8 mouse cellular contexts compared by ENCODE assay signal in the genomic region with DNA sequence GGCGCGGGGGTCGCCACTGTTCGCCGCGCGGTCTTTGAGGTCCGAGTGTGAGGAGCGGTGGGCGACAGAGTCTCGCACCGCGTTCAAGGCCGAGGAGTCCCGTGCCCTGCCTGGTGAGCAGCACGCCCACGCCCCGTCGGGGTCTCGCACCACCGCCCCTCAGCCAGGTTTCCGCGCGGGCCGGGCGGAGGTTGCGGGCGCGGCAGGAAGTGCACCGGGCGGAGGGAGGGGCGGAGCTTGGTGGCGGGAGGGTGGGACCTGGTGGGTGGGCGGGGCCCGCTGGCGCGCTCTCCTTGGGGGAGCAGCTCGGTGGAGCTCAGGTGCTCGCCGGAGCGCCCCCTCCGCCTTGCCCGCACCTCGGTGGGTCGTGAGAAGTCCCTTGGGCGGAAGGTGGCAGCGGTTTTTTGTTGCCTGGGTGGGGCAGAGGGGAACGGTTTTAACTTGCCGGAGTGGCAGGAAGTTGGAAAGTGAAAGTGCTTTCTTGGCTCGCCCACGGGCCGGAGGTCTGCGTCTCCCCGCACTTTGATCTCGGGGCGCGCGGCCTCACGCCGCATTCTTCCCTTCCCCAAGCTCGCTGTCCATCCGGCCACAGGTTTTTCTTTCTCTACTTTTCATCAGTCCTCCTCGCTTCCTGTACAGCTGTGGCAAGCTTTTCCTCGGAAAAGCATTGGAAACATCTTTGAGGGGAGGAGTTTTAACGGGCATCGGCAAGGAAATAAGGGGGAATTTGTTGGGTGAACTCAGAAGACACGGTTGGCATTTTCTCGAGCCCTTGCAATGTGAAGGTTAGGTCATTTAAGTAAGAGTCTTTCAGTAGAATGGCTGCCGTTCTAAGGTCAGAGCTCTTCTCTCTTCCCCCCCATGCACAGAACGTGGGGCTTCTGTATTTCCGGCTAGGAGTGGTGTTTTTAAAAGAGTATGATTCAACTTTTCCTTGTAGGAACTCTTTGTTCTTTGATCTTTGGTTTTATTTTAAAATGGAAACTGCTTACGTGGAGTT. TPM values are rescaled to one million over a fixed set of nuclear protein-coding genes. Genes with fewer than 3 reads are reported as not detected.
DNase-seq lines count a peak whose midpoint lies in the region; ATAC-seq and TF ChIP-seq lines count a peak whose summit lies in the region.

No protein-coding gene starts in this region.

- peak; percentile 91 for DNase-seq in CH12.LX (ENCODE audit: extremely low read depth)
- DNase-seq in c-Kit-positive CD71-negative TER-119-negative erythroid progenitor cells, embryonic 14.5 days (ENCODE audit: low read depth) = peak; percentile 73
- peak; percentile 87 for DNase-seq in forebrain, embryonic 10.5 days (ENCODE audit: extremely low spot score, low spot score)
- DNase-seq in kidney, postnatal 36 days = peak; percentile 85 to 93
- peak; percentile 71 to 77 (median 72) for DNase-seq in liver, embryonic 14.5 days (ENCODE audit: low read depth in 3 of 3, low spot score in 3 of 3)
- DNase-seq in neural tube, embryonic 10.5 days (ENCODE audit: extremely low spot score, low spot score) = peak; percentile 90

- no peak for TF ChIP-seq RAD21 in CH12.LX (IDR thresholded peaks at IDR 0.05; ENCODE audit: low read depth, low read length)

- H3K27ac ChIP-seq in CH12.LX (ENCODE audit: insufficient read depth, low read depth) = peak overlapping the region; percentile 98
- H3K27ac ChIP-seq in forebrain, embryonic 10.5 days = peak overlapping the region; percentile 97
- peak overlapping the region; percentile 99 for H3K27ac ChIP-seq in heart, embryonic 16.5 days (ENCODE audit: low read length)
- H3K27ac ChIP-seq in liver, embryonic 14.5 days = peak overlapping the region; percentile 83
- peak overlapping the region; percentile 99 for H3K27ac ChIP-seq in stomach, embryonic 15.5 days

- TF ChIP-seq EP300 in CH12.LX (IDR thresholded peaks at IDR 0.05; ENCODE audit: low read length) = peak; percentile 25; the same call in 1 of the 2 replicates
- 0 out of 2 replicates have a peak, but pooled peaks have one; percentile 22 for TF ChIP-seq EP300 in liver, embryonic 14.5 days (IDR thresholded peaks at IDR 0.05; ENCODE audit: low read depth)

- 1% methylated on average over 72 of the region's 72 CpGs for WGBS in forebrain, embryonic 10.5 days
- WGBS in heart, embryonic 16.5 days = under 1% methylated on average over 67 of the region's 72 CpGs
- WGBS in liver, embryonic 14.5 days (ENCODE audit: insufficient replicate concordance) = under 1% methylated on average over 72 of the region's 72 CpGs
- WGBS in stomach, embryonic 15.5 days = under 1% methylated on average over 65 of the region's 72 CpGs

- peak; percentile 90 for ATAC-seq in heart, embryonic 16.5 days (replicated peaks; ENCODE audit: extremely low read depth, insufficient read depth, low FRiP score)
- ATAC-seq in liver, embryonic 14.5 days (ENCODE audit: insufficient read depth) = peak; percentile 92
- peak; percentile 91 for ATAC-seq in stomach, embryonic 15.5 days (ENCODE audit: insufficient read depth, low FRiP score, low read depth)

- TF ChIP-seq CTCF in CH12.LX (conservative IDR thresholded peaks at IDR 0.05 in 1 of 2, IDR thresholded peaks at IDR 0.05 in 1 of 2; ENCODE audit: low read depth in 2 of 2, low read length in 2 of 2) = peak in 1 of 2 experiments; percentile 10; a peak in 1 of 4 replicates
- TF ChIP-seq CTCF in liver, embryonic 14.5 days (IDR thresholded peaks at IDR 0.05; ENCODE audit: low read depth) = peak; percentile 17; the same call in 1 of the 2 replicates

- TF ChIP-seq POLR2A in CH12.LX (IDR thresholded peaks at IDR 0.05; ENCODE audit: low read depth, low read length) = peak; percentile 66; the same call in 1 of the 2 replicates

- peaks cover 0 to 2% of the 10 kb centered on the region in 2 experiments for H3K36me3 ChIP-seq in CH12.LX (replicated peaks in 1 of 2; ENCODE audit: control insufficient read depth in 1 of 2, insufficient read depth in 1 of 2, low read length in 1 of 2)
- no peaks in the 10 kb centered on the region for H3K36me3 ChIP-seq in forebrain, embryonic 10.5 days (replicated peaks)
- no peaks in the 10 kb centered on the region for H3K36me3 ChIP-seq in heart, embryonic 16.5 days (ENCODE audit: control insufficient read depth, insufficient read depth)
- H3K36me3 ChIP-seq in liver, embryonic 14.5 days (replicated peaks; ENCODE audit: control insufficient read depth, insufficient read depth, low read depth) = no peaks in the 10 kb centered on the region; the same call in 1 of the 2 replicates
- H3K36me3 ChIP-seq in stomach, embryonic 15.5 days = no peaks in the 10 kb centered on the region

- peaks cover 14 to 51% of the 10 kb centered on the region in 2 experiments; a peak in 3 of 4 replicates for H3K4me1 ChIP-seq in CH12.LX (ENCODE audit: control insufficient read depth in 1 of 2, insufficient read depth in 2 of 2)
- peaks cover 26% of the 10 kb centered on the region for H3K4me1 ChIP-seq in forebrain, embryonic 10.5 days
- H3K4me1 ChIP-seq in heart, embryonic 16.5 days (ENCODE audit: control insufficient read depth, insufficient read depth, low read length) = peaks cover 28% of the 10 kb centered on the region
- H3K4me1 ChIP-seq in liver, embryonic 14.5 days (replicated peaks; ENCODE audit: control insufficient read depth in 2 of 2, insufficient read depth in 2 of 2, low read length in 1 of 2) = peaks cover 10 to 17% of the 10 kb centered on the region in 2 experiments
- H3K4me1 ChIP-seq in stomach, embryonic 15.5 days = peaks cover 7% of the 10 kb centered on the region; the same call in 1 of the 2 replicates

- peak overlapping the region; percentile 77 to 88 (median 79) for H3K4me3 ChIP-seq in CH12.LX (replicated peaks in 1 of 3; ENCODE audit: low read depth in 2 of 3, low read length in 2 of 3, poor library complexity in 1 of 3)
- peak overlapping the region; percentile 78 for H3K4me3 ChIP-seq in forebrain, embryonic 10.5 days
- peak overlapping the region; percentile 62 for H3K4me3 ChIP-seq in heart, embryonic 16.5 days (ENCODE audit: low read length)
- H3K4me3 ChIP-seq in liver, embryonic 14.5 days (ENCODE audit: insufficient read depth in 1 of 2, low read depth in 2 of 2, low read length in 2 of 2) = peak overlapping the region; percentile 80 to 84
- peak overlapping the region; percentile 87 for H3K4me3 ChIP-seq in stomach, embryonic 15.5 days (replicated peaks)

- in situ Hi-C loops in CH12.LX (cut with MboI; ENCODE audit: low pct_ligation_motif_present, low pct_unique_long_range_greater_than_20kb, low sequenced_read_pairs) = loop anchor here (5.0 kb wide), 2 partner anchors 34 to 99 kb away; no protein-coding TSS in a partner anchor

- H3K9ac ChIP-seq in CH12.LX (ENCODE audit: insufficient read depth, low read depth) = peak overlapping the region; percentile 95
- H3K9ac ChIP-seq in heart, embryonic 16.5 days (ENCODE audit: low read length) = peak overlapping the region; percentile 96
- peak overlapping the region; percentile 91 for H3K9ac ChIP-seq in liver, embryonic 14.5 days (replicated peaks)
- peak overlapping the region; percentile 89 for H3K9ac ChIP-seq in stomach, embryonic 15.5 days

- no peaks in the 10 kb centered on the region for H3K27me3 ChIP-seq in CH12.LX (replicated peaks)
- H3K27me3 ChIP-seq in forebrain, embryonic 10.5 days (ENCODE audit: poor library complexity, severe bottlenecking) = no peaks in the 10 kb centered on the region
- no peaks in the 10 kb centered on the region for H3K27me3 ChIP-seq in heart, embryonic 16.5 days (ENCODE audit: control insufficient read depth, insufficient read depth, low read length)
- H3K27me3 ChIP-seq in liver, embryonic 14.5 days (ENCODE audit: control insufficient read depth, insufficient read depth, low read length) = no peaks in the 10 kb centered on the region
- H3K27me3 ChIP-seq in stomach, embryonic 15.5 days (replicated peaks) = no peaks in the 10 kb centered on the region

- dilution Hi-C loops in CH12.LX (cut with MboI; ENCODE audit: extremely low pct_ligation_motif_present, extremely low pct_unique_long_range_greater_than_20kb, low sequenced_read_pairs) = no loop called here

- peaks cover 36% of the 10 kb centered on the region for H3K79me2 ChIP-seq in CH12.LX (replicated peaks; ENCODE audit: control insufficient read depth, extremely low read depth, insufficient read depth, poor library complexity, severe bottlenecking)

- H3K9me3 ChIP-seq in CH12.LX (replicated peaks; ENCODE audit: low read length) = no peaks in the 10 kb centered on the region
- H3K9me3 ChIP-seq in forebrain, embryonic 10.5 days = no peaks in the 10 kb centered on the region
- no peaks in the 10 kb centered on the region for H3K9me3 ChIP-seq in heart, embryonic 16.5 days (replicated peaks; ENCODE audit: control insufficient read depth, low read length)
- H3K9me3 ChIP-seq in liver, embryonic 14.5 days (ENCODE audit: control insufficient read depth, low read length) = no peaks in the 10 kb centered on the region
- H3K9me3 ChIP-seq in stomach, embryonic 15.5 days = no peaks in the 10 kb centered on the region

- H3K4me2 ChIP-seq in CH12.LX (ENCODE audit: insufficient read depth, low read depth, poor library complexity, severe bottlenecking) = no peak overlapping the region
- H3K4me2 ChIP-seq in heart, embryonic 16.5 days (ENCODE audit: low read depth, low read length) = peak overlapping the region; percentile 63
- H3K4me2 ChIP-seq in liver, embryonic 14.5 days (ENCODE audit: low read depth) = peak overlapping the region; percentile 86
- H3K4me2 ChIP-seq in stomach, embryonic 15.5 days = peak overlapping the region; percentile 63

RNA-seq across cellular contexts. Expression of a gene that starts 0.7 kb away (rescaled TPM):
- total RNA-seq in CH12.LX (2012; rRNA removed) (18.9 and 21.0 TPM in 2 replicates), CH12.LX (2014; rRNA removed) (12.8 and 16.8 TPM in 2 replicates)
- 16.1 and 17.4 TPM in 2 replicates for polyA plus RNA-seq in CH12.LX (2012; ENCODE audit: insufficient read length, low read depth)
- polyA plus RNA-seq in forebrain, embryonic 10.5 days (2016; fragmentation: Nextera tagmentation; extraction: Ambion mirVana) = 12.0 and 13.8 TPM in 2 replicates
- polyA plus RNA-seq in heart, embryonic 16.5 days (2015; fragmentation: Nextera tagmentation; extraction: Ambion mirVana) = 17.5 and 17.8 TPM in 2 replicates
- polyA plus RNA-seq in liver, embryonic 14.5 days (2012; rRNA removed) = 8.8 and 9.1 TPM in 2 replicates
- polyA plus RNA-seq in liver, embryonic 14.5 days (2014; fragmentation: Nextera tagmentation; extraction: Ambion mirVana) = 8.9 and 12.0 TPM in 2 replicates
- 20.4 and 24.4 TPM in 2 replicates for polyA plus RNA-seq in stomach, embryonic 15.5 days (2015; fragmentation: Nextera tagmentation; extraction: Ambion mirVana)

RNA-seq across cellular contexts. Expression of a gene that starts 45.4 kb away (rescaled TPM):
- 0.47 and 0.55 TPM in 2 replicates for total RNA-seq in CH12.LX (2012; rRNA removed)
- total RNA-seq in CH12.LX (2014; rRNA removed) = 0.11 and 0.16 TPM in 2 replicates
- polyA plus RNA-seq in CH12.LX (2012; ENCODE audit: insufficient read length, low read depth) = 0.15 and 0.20 TPM in 2 replicates
- polyA plus RNA-seq in forebrain, embryonic 10.5 days (2016; fragmentation: Nextera tagmentation; extraction: Ambion mirVana) = 9.0 and 9.3 TPM in 2 replicates
- 5.1 and 5.4 TPM in 2 replicates for polyA plus RNA-seq in heart, embryonic 16.5 days (2015; fragmentation: Nextera tagmentation; extraction: Ambion mirVana)
- 1.9 and 2.4 TPM in 2 replicates for polyA plus RNA-seq in liver, embryonic 14.5 days (2012; rRNA removed)
- polyA plus RNA-seq in liver, embryonic 14.5 days (2014; fragmentation: Nextera tagmentation; extraction: Ambion mirVana) = 1.8 and 2.5 TPM in 2 replicates
- 5.5 and 6.0 TPM in 2 replicates for polyA plus RNA-seq in stomach, embryonic 15.5 days (2015; fragmentation: Nextera tagmentation; extraction: Ambion mirVana)

RNA-seq across cellular contexts. Expression of a gene that starts 59.7 kb away (rescaled TPM):
- total RNA-seq in CH12.LX (2012; rRNA removed) = 5.2 and 5.6 TPM in 2 replicates
- total RNA-seq in CH12.LX (2014; rRNA removed) = 0.81 and 1.4 TPM in 2 replicates
- polyA plus RNA-seq in CH12.LX (2012; ENCODE audit: insufficient read length, low read depth) = 11.8 and 13.0 TPM in 2 replicates
- 11.1 and 13.0 TPM in 2 replicates for polyA plus RNA-seq in forebrain, embryonic 10.5 days (2016; fragmentation: Nextera tagmentation; extraction: Ambion mirVana)
- polyA plus RNA-seq in heart, embryonic 16.5 days (2015; fragmentation: Nextera tagmentation; extraction: Ambion mirVana) = 8.5 and 10.0 TPM in 2 replicates
- polyA plus RNA-seq in liver, embryonic 14.5 days (2012; rRNA removed) = 0.02 TPM in 2 replicates
- 2.6 and 4.1 TPM in 2 replicates for polyA plus RNA-seq in liver, embryonic 14.5 days (2014; fragmentation: Nextera tagmentation; extraction: Ambion mirVana)
- polyA plus RNA-seq in stomach, embryonic 15.5 days (2015; fragmentation: Nextera tagmentation; extraction: Ambion mirVana) = 9.8 and 11.9 TPM in 2 replicates

Comparison
In these comparisons a context has a peak if more than half of its experiments do, and no peak if none do; other contexts are left out.
1. Peak in every context shown above with its lines: DNase-seq, ATAC-seq, H3K4me3 ChIP-seq and H3K27ac ChIP-seq.